Mouse (Mus musculus) G1E-ER4 (cell line): ENCODE data around the gene Gpi1. TPM values are rescaled to one million over a fixed set of nuclear protein-coding genes. Genes with fewer than 3 reads are reported as not detected.

ENCODE experiments used
- GATA1 ChIP-seq: IDR thresholded peaks from one replicate; pipeline ENCODE4 v1.8.0; 2012; ENCODE audit warnings: low read length, inconsistent platforms
- polyA plus RNA-seq: library from polyadenylated mRNA; stranded (reverse); fragments of >175 nt; gene quantifications from 2 replicates; pipeline ENCODE4 v1.2.3, GENCODE M21; 2012

The Gpi1 gene
- polyA plus RNA-seq, 1 experiment, result 2,067 TPM

- TF ChIP-seq GATA1, result no peak
Observed at GRCm38 (mm10) chr7:34234610-34235561, 4.8 kb upstream of the Gpi1 start.

DNA sequence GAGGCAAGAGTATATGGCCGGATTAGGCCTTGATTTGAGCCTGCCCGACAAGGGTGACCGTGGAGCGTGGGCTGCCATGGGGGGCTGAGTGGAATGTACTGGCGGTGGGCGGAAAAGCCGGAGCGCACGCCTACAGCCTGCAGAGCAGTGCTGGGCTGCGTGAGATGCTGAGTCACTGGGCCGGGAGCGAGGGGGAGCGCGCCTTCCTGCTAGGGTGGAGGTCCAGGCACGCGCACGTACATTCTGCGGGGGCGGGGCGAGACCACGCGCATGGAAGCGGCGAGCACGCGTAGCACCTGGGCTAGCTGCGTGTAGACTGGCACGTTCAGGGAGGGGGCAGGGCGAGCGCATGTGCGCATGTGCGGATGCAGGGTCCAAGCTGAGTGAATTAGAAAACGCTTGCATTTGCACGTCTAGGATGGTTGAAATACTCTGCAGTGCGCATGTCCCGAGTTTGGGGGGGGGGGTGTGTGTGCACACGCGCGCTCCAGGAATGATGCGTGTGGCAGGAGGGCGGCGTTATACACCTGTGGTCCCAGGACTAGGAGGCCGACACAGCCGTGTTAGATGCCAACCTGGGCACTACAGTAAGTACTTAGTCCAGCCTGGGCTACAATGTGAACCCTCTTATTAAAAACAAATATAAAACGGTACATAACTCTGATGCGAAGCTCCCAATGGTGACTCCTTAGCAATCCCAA is 3.9 kb upstream of the Gpi1 start:
- TF ChIP-seq GATA1, result no peak

DNA sequence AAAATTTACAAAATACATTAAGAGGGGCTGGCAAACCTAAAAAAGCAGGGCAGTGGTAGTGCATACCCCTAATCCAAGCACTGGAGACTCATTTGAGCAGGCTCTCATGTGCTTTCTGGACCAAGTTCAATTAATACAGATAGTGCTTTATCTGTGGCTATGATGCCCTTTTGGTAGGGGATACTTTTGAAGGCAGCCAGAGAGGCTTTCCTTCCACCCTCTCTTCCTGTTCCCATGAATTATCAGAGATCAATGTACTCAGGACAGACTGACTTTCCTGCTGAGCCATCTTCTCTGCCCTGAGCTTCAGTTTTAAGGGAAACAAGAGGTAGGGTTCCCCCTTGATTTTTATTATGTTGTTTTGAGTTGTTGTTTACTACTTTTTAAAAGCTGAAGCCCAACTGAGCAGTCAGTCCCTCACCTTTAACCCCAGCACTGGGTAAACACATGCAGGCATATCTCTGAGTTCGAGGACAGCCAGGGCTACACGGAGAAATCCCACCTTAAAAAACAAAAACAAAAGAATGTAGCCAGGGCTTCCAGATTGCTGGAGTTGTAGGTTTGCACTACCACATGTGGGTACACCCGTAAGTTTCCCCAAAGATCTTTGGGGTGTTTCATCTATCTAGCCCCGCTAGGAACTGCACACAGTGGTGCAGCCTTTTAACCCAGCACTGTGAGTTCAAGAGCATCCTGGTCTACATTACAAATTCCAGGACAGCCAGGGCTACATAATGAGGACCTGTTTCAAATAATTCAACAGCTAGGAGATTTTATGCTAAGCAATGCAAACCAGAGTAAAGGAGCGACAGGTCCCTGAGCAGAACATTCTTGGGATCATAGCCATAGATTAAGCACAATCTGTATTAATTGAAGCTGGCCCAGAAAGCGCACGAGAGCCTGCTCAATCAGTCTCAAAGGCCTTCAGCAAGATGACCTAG is 2.9 kb upstream of the Gpi1 start:
- no peak for TF ChIP-seq GATA1

GRCm38 (mm10) chr7:34229691-34230111 is 435 bp downstream of the Gpi1 start:
- TF ChIP-seq GATA1, result no peak

GRCm38 (mm10) chr7:34229153-34229552 is 983 bp downstream of the Gpi1 start:
- TF ChIP-seq GATA1, result no peak

DNA sequence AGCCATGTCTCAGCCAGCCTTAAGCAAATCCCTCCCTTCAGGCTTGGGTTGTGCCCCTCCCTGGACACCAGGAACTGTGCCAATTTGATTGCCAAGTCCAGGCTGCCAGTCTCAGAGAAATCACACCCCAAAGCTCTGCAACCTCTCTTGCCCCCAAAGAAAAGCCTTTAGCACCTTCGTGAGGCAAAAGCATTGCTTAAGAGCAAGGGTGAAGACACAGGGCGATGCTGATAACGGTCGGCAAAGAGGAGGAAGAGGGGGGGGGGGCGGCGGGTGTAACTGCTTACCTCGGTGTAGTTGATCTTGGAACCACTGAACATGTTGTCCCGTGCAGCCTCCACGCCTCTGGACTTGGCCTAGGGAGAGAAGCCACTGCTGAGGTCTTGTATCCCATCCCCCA is 1.5 kb downstream of the Gpi1 start:
- no peak for TF ChIP-seq GATA1

- no peak for TF ChIP-seq GATA1
Observed at GRCm38 (mm10) chr7:34226846-34227245, 3.3 kb downstream of the Gpi1 start.

DNA sequence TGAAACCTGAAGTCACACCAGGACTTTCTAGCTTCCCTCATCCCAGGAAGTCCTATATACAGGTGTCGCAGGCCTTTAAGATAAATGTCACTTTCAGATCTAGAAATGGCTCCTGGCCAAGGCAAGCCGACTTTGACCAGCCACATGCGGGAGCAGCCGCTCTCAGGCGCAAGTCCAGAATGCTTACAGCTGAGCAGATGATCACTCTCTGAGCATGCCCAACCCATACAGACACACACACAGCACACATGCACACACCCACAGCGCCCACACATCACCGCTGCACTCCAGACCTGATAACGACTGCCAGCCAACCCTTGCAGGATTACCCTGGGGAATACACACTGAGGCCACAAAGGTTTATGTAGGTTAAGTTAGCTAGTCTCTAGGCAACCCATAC is 4.0 kb downstream of the Gpi1 start:
- no peak for TF ChIP-seq GATA1

DNA sequence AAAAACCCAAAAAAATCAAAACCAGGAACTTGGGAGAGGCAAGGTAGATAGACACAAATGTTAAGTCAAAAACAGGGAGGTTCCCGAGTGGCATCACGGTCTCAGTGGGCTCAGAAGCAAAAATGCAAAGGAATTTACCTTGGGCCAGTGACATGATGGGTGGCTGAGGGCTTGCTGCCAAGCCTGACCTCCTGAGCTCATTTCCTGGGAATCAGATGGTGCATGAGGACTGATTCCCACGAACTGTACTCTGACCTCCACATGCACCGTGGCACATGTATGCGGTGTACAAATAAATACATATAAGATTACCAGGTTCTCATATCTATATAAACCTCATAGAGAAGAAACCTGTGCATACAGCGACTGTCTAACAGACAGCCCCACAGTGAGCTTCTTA is 5.8 kb downstream of the Gpi1 start:
- no peak for TF ChIP-seq GATA1

GRCm38 (mm10) chr7:34222340-34222739 is 7.8 kb downstream of the Gpi1 start:
- TF ChIP-seq GATA1, result no peak

GRCm38 (mm10) chr7:34221594-34222250 is 8.4 kb downstream of the Gpi1 start:
- TF ChIP-seq GATA1, result no peak

DNA sequence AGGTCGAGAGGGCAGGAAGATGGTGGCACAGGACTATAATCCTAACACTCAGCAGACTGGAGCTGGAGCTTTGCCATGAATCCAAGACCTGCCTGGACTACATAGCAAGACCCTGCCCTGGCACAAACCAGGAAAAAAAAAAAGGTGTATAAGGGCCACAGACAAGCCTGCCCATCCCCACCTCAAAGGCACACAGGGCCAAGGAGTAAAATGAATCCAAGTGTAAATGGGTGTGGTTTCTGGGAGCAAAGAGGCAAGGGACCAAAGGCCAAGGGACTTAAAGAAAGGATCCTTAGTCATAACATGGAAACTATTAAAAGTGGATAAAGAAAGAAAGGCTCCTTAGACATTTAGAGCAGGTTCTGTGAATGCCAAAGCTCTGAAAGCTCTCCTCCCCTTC is 11.6 kb downstream of the Gpi1 start:
- no peak for TF ChIP-seq GATA1

- no peak for TF ChIP-seq GATA1
Observed at GRCm38 (mm10) chr7:34216474-34216873, 13.7 kb downstream of the Gpi1 start.

GRCm38 (mm10) chr7:34215481-34215880 is 14.7 kb downstream of the Gpi1 start:
- no peak for TF ChIP-seq GATA1

GRCm38 (mm10) chr7:34214644-34215043 is 15.5 kb downstream of the Gpi1 start:
- no peak for TF ChIP-seq GATA1
